Mouse (Mus musculus) layer of hippocampus, adult 11-12 months (tissue): ENCODE measurements around the gene Gm6793.

Experiments used
- DNase-seq: peaks from one replicate; pipeline ENCODE4 v3.0.0; 2022; ENCODE audit warnings: low spot score

The Gm6793 gene

DNA sequence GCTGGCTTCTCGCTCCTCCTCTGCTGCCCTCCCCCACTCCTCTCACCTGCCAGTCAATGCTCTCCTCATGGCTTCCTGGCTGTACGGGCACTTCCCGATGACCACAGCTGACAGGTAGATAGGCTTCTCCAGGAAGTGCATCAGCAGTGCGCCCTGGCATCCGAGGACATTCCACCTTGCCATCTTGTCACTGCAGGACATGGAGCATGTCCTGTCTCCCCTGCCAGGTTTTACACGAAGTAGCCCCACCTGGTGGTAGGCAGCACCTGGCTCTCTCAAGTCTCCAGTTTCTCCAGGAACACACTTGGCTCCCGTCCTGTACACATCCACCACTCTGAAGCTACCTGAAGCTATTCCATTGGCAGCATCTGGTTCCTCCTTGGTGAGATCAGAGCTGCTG is 32.7 kb downstream of the Gm6793 start:
- DNase-seq: no peak

DNA sequence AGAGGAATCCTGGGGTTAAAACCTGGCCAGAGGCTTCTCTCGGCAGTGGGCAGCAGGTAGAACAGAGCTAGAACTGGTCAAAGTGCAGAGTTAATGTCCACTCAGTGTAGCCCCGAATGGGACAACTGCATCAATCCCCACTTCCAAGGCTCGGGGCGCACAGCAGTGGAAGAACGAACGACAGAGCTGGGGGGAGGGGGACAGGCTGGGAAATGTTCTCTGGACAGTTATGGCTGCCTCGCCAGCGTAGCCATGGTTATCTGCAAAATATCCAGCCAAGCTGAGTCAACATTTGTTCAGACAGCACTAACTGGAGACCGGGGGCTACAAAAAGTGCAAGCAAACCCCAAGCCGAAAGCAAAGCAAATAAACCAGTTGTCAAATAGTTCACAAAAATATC is 36.7 kb downstream of the Gm6793 start:
- DNase-seq: no peak

DNA sequence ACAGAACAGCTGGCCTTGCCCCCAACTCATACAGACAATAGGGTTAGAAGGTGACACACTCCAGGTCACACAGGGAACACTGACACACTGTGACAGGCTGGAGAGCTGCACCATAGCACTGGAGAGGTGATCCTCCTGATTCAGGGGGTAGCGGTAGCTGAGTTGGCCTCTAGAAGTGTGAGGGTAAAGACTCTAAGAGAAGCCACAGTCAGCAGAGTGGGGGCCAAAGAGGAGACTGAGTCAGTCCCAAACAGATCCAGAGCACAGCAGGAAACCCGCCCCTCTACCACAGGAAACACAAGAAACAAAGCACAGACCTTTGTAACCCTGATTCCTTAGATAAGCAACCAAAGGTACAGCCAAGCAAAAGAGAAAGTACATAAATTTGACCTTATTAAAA is 38.5 kb downstream of the Gm6793 start:
- DNase-seq: no peak

DNA sequence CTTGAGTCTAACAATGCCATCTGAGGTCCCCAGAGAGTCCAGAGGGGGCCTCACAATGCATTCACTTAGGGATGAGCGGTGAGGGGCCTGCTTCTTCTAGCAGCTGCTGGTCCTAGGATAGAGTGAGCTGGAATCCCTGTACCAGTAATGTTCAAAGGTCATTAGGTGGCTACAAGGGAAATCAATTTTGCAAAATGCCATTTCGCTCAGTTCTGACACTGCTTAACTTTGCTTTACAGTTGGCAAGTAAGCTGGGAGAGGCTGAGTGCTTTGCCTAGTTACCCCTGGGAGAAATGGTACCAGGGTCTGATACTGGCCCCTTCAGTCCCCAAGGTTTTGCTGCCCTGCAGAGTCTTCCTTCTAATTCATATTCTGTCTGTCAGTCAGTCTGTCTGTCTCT is 39.1 kb downstream of the Gm6793 start:
- no peak for DNase-seq

DNA sequence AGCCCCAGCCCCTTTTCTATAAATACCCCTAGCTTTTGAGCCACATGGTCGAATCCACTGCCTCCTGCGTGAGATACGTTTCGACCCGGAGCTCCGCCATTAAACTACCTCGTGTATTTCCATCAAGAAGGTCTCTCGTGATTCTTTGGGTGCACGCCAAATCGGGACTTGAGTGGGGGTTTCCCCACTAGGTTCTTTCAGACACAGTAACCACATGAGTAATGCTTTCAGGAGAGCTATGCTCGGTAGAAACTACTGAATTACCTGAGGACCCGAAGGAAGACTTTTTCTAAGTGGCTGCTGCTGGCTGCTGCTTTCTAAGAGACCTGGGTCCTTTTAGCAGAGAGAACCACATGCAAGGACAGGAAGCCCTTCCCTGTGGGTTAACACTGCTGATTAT is 40.7 kb downstream of the Gm6793 start:
- DNase-seq: no peak

DNA sequence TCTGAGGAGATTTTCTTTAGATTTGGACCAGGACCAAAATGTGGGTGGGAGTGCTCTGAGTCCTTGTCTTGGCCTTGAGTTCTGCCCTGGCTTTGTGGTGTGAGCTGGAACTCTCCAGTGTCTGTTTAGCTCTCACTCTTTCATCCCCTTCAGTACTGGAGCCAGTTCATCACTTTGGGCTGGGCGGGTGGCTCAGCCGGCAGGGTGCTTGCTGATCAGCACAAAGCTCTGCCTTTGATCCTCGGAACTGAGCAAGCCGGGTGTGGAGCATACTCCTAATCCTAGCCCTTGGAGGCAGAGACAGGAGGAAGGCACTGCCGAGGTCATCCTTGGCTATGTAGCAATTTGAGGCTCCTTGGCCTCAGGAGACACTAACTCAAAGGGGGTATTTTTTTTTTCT is 45.8 kb downstream of the Gm6793 start:
- DNase-seq: no peak

DNA sequence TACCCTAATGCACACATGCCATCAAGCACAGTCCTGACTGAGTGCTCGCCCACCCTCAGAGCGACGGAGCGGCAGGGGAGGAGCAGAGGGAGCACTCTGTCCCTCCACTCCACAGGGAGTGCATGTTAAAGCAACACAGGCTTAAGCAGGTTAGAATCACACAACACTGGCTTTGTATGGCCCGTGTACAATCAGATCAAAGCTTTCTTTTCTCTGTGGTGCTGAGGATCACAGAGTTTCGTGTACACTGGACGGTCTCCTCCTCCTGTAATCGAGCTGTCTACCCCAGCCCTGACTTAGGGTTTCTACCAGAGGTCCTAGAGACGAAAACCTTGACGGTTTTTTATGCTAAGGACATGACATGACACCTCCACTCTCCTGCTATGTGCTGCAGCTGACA is 46.3 kb downstream of the Gm6793 start:
- DNase-seq: no peak

DNA sequence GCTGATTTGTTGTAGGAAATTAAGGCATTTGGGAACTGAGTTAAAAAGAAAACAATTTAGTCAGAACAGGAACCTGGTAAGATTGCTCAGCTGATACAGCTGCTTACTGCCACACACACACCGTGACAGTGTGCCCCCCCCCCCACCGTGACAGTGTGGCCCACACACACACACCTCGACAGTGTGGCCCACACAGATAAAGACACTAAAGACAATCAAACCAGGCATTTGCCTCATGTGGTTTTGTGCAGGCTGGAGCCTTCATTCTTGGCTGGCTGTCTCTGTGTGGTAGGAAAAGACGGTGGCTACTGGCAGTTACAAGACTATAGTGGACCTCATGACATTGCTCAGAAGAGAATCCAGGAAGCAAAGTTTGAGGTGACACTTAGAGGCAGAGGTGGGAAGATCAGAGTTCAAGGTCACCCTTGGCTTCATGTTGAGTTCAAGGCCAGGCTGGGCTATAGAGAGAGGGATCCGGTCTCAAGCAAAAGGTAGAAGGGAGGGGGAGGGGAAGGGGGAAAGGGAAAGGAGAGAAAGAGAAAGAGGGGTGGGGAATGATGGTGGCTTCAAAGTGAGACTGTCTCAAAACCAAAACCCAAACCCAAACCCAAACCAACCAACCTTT is 47.5 kb downstream of the Gm6793 start:
- DNase-seq: no peak

DNA sequence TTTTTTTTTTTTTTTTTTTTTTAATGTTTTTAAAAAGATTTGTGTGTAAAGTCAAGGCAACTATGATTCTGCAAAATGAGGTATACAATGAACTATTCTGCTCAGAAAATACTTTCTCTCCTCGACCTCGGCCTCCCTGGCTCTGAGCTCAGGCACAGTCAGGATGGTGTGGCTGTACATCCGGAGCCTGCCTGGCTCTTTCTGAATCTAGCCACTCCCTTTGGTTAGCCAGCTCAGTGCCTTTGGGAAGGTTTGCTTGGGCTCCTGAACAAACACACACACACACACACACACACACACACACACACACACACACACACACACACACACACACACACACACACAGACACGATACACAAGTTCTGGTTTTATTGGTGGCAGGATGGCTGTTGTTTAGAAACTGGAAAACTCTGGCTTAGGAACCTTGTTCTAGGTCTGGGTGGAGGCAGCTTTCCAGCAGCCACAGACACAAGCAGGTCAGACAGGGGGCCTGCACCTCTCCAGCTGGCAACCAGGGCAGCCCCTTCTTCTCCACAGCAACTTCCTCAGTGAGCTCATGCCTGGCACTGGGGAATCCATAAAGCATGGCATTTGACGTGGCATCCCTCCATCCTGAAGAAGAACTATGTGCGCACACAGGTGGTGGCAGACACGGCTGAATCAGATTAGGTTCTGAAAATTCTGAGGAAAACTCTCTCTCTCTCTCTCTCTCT is 49.8 kb downstream of the Gm6793 start:
- no peak for DNase-seq

DNA sequence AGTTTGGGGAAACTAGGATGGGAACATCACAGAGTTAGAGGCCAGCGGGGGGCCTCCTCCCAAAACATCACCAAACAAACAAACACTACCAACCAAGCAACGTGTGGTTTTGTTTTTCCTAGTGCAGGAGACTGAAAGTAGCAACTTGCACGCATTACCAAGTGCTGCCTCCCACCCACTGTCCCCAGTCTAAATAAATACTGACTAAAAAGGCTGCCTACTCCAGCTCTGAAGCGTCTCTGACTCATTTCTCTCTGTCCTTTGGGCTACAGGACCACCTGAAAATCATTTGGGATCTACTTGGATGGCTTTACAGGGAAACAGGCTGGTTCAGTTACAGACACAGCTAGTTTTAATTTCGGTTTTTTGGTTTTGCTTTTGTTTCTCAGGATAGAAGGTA is 50.5 kb downstream of the Gm6793 start:
- no peak for DNase-seq

DNA sequence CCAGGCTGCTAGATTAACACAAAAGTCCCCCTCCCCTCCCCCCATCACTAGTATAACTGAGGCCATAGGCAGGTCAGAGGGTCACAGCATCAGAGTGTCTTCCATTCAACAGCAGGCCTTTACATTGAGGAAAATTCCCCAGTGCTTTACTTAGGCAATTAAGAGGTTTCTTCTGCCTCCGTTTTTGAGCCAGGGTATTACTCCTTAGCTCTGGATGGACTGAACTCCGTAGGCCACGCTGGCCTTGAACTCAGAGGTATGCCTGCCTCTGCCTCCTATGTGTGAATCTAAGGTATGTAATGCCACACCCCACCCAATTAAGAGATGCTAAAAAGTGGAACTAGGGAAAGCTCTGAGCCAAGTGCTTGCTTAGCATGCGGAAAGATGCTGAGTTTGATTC is 51.3 kb downstream of the Gm6793 start:
- DNase-seq: no peak
